Mouse (Mus musculus): ENCODE data around the gene Erg28. TPM values are rescaled to one million over a fixed set of nuclear protein-coding genes. Genes with fewer than 3 reads are reported as not detected.

Gene Erg28
- total and polyA plus RNA-seq, 2 experiments, result 90.1 to 130 TPM

- Histone ChIP-seq H3K9ac (ENCODE audit: low read depth, low read length) (no peak overlapping the region), H3K4me1 (ENCODE audit: control insufficient read depth, insufficient read depth, low read length) (no peaks in the 10 kb centered on the region), H3K79me2 (ENCODE audit: control insufficient read depth, insufficient read depth, low read length) (no peaks in the 10 kb centered on the region), H3K27ac (replicated peaks; ENCODE audit: insufficient read depth, low read depth, low read length) (no peak overlapping the region), H3K27me3 (ENCODE audit: control insufficient read depth, insufficient read depth, low read length) (no peaks in the 10 kb centered on the region), H3K36me3 (ENCODE audit: control insufficient read depth, insufficient read depth, low read length) (no peaks in the 10 kb centered on the region), H3K4me3 (ENCODE audit: insufficient read depth, low read depth, low read length) (no peak overlapping the region)
- WGBS, result 67% methylated on average over 6 of the region's 6 CpGs
- DNase-seq (ENCODE audit: extremely low read depth, low read depth, low spot score), result no peak
- TF ChIP-seq CTCF (IDR thresholded peaks at IDR 0.05; ENCODE audit: low read depth, low read length) (no peak), POLR2A (IDR thresholded peaks at IDR 0.05; ENCODE audit: extremely low read depth, insufficient read depth, low read length) (no peak)
These were observed 31.5 kb downstream of the Erg28 start for GRCm38 (mm10) chr12:85792821-85793346.

- Histone ChIP-seq H3K27me3 (ENCODE audit: control insufficient read depth, insufficient read depth, low read length) (no peaks in the 10 kb centered on the region), H3K4me3 (ENCODE audit: insufficient read depth, low read depth, low read length) (no peak overlapping the region), H3K79me2 (ENCODE audit: control insufficient read depth, insufficient read depth, low read length) (no peaks in the 10 kb centered on the region), H3K9ac (ENCODE audit: low read depth, low read length) (no peak overlapping the region), H3K36me3 (ENCODE audit: control insufficient read depth, insufficient read depth, low read length) (no peaks in the 10 kb centered on the region), H3K4me1 (ENCODE audit: control insufficient read depth, insufficient read depth, low read length) (no peaks in the 10 kb centered on the region), H3K27ac (replicated peaks; ENCODE audit: insufficient read depth, low read depth, low read length) (no peak overlapping the region)
- 96% methylated on average over 4 of the region's 4 CpGs for WGBS
- DNase-seq (ENCODE audit: extremely low read depth, low read depth, low spot score), result no peak
- TF ChIP-seq POLR2A (IDR thresholded peaks at IDR 0.05; ENCODE audit: extremely low read depth, insufficient read depth, low read length), result no peak
- no peak for TF ChIP-seq CTCF (IDR thresholded peaks at IDR 0.05; ENCODE audit: low read depth, low read length)
These were observed 32.2 kb downstream of the Erg28 start for GRCm38 (mm10) chr12:85792158-85792557.

GRCm38 (mm10) chr12:85784916-85785815 is 39.2 kb downstream of the Erg28 start:
- TF ChIP-seq CTCF (IDR thresholded peaks at IDR 0.05; ENCODE audit: low read depth, low read length), result no peak
- TF ChIP-seq POLR2A (IDR thresholded peaks at IDR 0.05; ENCODE audit: extremely low read depth, insufficient read depth, low read length), result no peak
- H3K27me3 ChIP-seq (ENCODE audit: control insufficient read depth, insufficient read depth, low read length), result no peaks in the 10 kb centered on the region
- H3K36me3 ChIP-seq (ENCODE audit: control insufficient read depth, insufficient read depth, low read length), result no peaks in the 10 kb centered on the region
- H3K4me3 ChIP-seq (ENCODE audit: insufficient read depth, low read depth, low read length), result no peak overlapping the region
- H3K4me1 ChIP-seq (ENCODE audit: control insufficient read depth, insufficient read depth, low read length), result peaks cover 9% of the 10 kb centered on the region; the same call in 1 of the 2 replicates
- 0 out of 2 replicates have a peak overlapping the region, but pooled peaks have one; percentile 14 for H3K27ac ChIP-seq (replicated peaks; ENCODE audit: insufficient read depth, low read depth, low read length)
- peak; percentile 73 for DNase-seq (ENCODE audit: extremely low read depth, low read depth, low spot score)
- 26% methylated on average over 19 of the region's 19 CpGs for WGBS
- H3K9ac ChIP-seq (ENCODE audit: low read depth, low read length), result no peak overlapping the region
- no peaks in the 10 kb centered on the region for H3K79me2 ChIP-seq (ENCODE audit: control insufficient read depth, insufficient read depth, low read length)

- no peaks in the 10 kb centered on the region for H3K27me3 ChIP-seq (ENCODE audit: control insufficient read depth, insufficient read depth, low read length)
- no peak overlapping the region for H3K9ac ChIP-seq (ENCODE audit: low read depth, low read length)
- peaks cover 9% of the 10 kb centered on the region; the same call in 1 of the 2 replicates for H3K4me1 ChIP-seq (ENCODE audit: control insufficient read depth, insufficient read depth, low read length)
- H3K4me3 ChIP-seq (ENCODE audit: insufficient read depth, low read depth, low read length), result no peak overlapping the region
- no peak for TF ChIP-seq CTCF (IDR thresholded peaks at IDR 0.05; ENCODE audit: low read depth, low read length)
- TF ChIP-seq POLR2A (IDR thresholded peaks at IDR 0.05; ENCODE audit: extremely low read depth, insufficient read depth, low read length), result no peak
- H3K79me2 ChIP-seq (ENCODE audit: control insufficient read depth, insufficient read depth, low read length), result no peaks in the 10 kb centered on the region; the same call in 1 of the 2 replicates
- H3K27ac ChIP-seq (replicated peaks; ENCODE audit: insufficient read depth, low read depth, low read length), result no peak overlapping the region
- DNase-seq (ENCODE audit: extremely low read depth, low read depth, low spot score), result no peak
- H3K36me3 ChIP-seq (ENCODE audit: control insufficient read depth, insufficient read depth, low read length), result no peaks in the 10 kb centered on the region
- WGBS, result 90% methylated on average over 3 of the region's 3 CpGs
These were observed 42.7 kb downstream of the Erg28 start for GRCm38 (mm10) chr12:85781606-85782005.

GRCm38 (mm10) chr12:85779707-85780106 is 44.6 kb downstream of the Erg28 start:
- H3K79me2 ChIP-seq (ENCODE audit: control insufficient read depth, insufficient read depth, low read length), result no peaks in the 10 kb centered on the region; the same call in 1 of the 2 replicates
- 90% methylated on average over 5 of the region's 5 CpGs for WGBS

More at GRCm38 (mm10) chr12:85779707-85780106, 44.6 kb downstream of the Erg28 start:
- TF ChIP-seq POLR2A (IDR thresholded peaks at IDR 0.05; ENCODE audit: extremely low read depth, insufficient read depth, low read length), result no peak
- TF ChIP-seq CTCF (IDR thresholded peaks at IDR 0.05; ENCODE audit: low read depth, low read length), result no peak
- no peak for DNase-seq (ENCODE audit: extremely low read depth, low read depth, low spot score)
- Histone ChIP-seq H3K27ac (replicated peaks; ENCODE audit: insufficient read depth, low read depth, low read length) (no peak overlapping the region), H3K9ac (ENCODE audit: low read depth, low read length) (no peak overlapping the region), H3K27me3 (ENCODE audit: control insufficient read depth, insufficient read depth, low read length) (no peaks in the 10 kb centered on the region), H3K36me3 (ENCODE audit: control insufficient read depth, insufficient read depth, low read length) (no peaks in the 10 kb centered on the region), H3K4me3 (ENCODE audit: insufficient read depth, low read depth, low read length) (no peak overlapping the region), H3K4me1 (ENCODE audit: control insufficient read depth, insufficient read depth, low read length) (0 out of 2 replicates have a peak, but pooled peaks cover under 1% of the 10 kb centered on the region)
